Mouse (Mus musculus): ENCODE data around the gene BB287469.
"Not testable (repeated sequence)": the region's sequence is repeated elsewhere in the genome, so short reads cannot be mapped to it uniquely, and the experiment has no call there.

DNA sequence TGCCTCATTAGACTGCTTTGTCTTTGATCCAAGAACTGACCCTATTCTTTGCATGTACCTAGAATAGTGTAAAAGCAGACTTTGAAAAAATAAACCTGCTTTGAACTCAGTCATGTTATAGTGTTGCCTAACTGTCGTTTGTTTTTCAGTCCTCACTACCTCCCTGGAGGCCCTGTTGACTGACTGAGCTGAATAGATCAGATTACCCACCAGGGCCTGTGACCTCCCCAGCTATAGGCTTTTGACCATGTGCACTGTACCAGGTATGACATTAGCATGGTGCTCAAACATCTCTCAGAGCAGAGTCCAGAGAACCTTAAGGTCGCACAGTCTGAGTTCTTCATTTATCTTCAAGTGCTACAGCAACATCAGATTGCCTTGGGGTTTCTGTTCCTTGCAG lies 34.3 kb downstream of the BB287469 start:
- TF ChIP-seq CTCF (IDR thresholded peaks at IDR 0.05; ENCODE audit: borderline replicate concordance, insufficient read depth, low read length); POLR2A (IDR thresholded peaks at IDR 0.05; ENCODE audit: low read depth, low read length): not testable (repeated sequence)

All from embryonic fibroblast, embryonic 13.5 days (primary cell).